Mouse (Mus musculus) limb, embryonic 12.5 days (tissue): Measurements from ENCODE around the gene Lrtm1. TPM values are rescaled to one million over a fixed set of nuclear protein-coding genes. Genes with fewer than 3 reads are reported as not detected.
A peak's percentile ranks its signal among the peaks of the same experiment; 100 is the strongest.

Experiments used
- ATAC-seq: fragments of 200-750 bp; cut with Nextera tagmentation; 2 replicates; pipeline ENCODE4 v1.8.0; 2017; ENCODE audit warnings: low read depth, moderate TSS enrichment; ENCODE audit not compliant: insufficient number of reproducible peaks, insufficient read depth, low FRiP score, low TSS enrichment
- H3K27ac ChIP-seq: fragments of 300-500 bp; sonication (generic); 2 replicates; pipeline ENCODE4 v1.5.1; 2016; ENCODE audit warnings: mild to moderate bottlenecking, moderate library complexity
- H3K27me3 ChIP-seq: fragments of 300-500 bp; sonication (generic); 2 replicates; pipeline ENCODE4 v1.6.1; 2016; ENCODE audit warnings: mild to moderate bottlenecking, moderate library complexity
- H3K36me3 ChIP-seq: fragments of 300-500 bp; sonication (generic); 2 replicates; pipeline ENCODE4 v1.6.1; 2016; ENCODE audit warnings: mild to moderate bottlenecking, moderate library complexity
- H3K4me1 ChIP-seq: fragments of 300-500 bp; sonication (generic); replicated peaks from 2 replicates; pipeline ENCODE4 v1.6.1; 2016
- H3K4me2 ChIP-seq: fragments of 300-500 bp; sonication (generic); 2 replicates; pipeline ENCODE4 v1.6.1; 2016; ENCODE audit warnings: mild to moderate bottlenecking, moderate library complexity
- H3K4me3 ChIP-seq: fragments of 300-500 bp; sonication (generic); replicated peaks from 2 replicates; pipeline ENCODE4 v1.5.1; 2016; ENCODE audit warnings: mild to moderate bottlenecking
- H3K9ac ChIP-seq: fragments of 300-500 bp; sonication (generic); replicated peaks from 2 replicates; pipeline ENCODE4 v1.6.1; 2016; ENCODE audit warnings: mild to moderate bottlenecking, moderate library complexity
- H3K9me3 ChIP-seq: fragments of 300-500 bp; sonication (generic); 2 replicates; pipeline ENCODE4 v1.6.1; 2016; ENCODE audit warnings: mild to moderate bottlenecking, moderate library complexity
- WGBS: fragments of 180-500 bp; shearing (Covaris S2); methylation state at CpG from one replicate; pipeline ENCODE4 v1.1.7; 2016; 5-methylcytosine and 5-hydroxymethylcytosine counted together
- polyA plus RNA-seq: library from polyadenylated mRNA; unstranded; fragments of >200 nt; fragmentation: Nextera tagmentation; extraction: Ambion mirVana; gene quantifications from 2 replicates; pipeline ENCODE4 v1.2.1, GENCODE M21; 2016

Gene Lrtm1
- polyA plus RNA-seq, 1 experiment from 2014 or later, result 0.23 TPM

- ATAC-seq, result no peak
- H3K36me3 ChIP-seq, result no peaks in the 10 kb centered on the region
- H3K4me2 ChIP-seq, result no peak overlapping the region
- H3K27ac ChIP-seq, result no peak overlapping the region
- WGBS, result 69% methylated on average over 1 of the region's 1 CpGs
- H3K9ac ChIP-seq, result no peak overlapping the region
- H3K27me3 ChIP-seq, result no peaks in the 10 kb centered on the region
- peaks cover 30% of the 10 kb centered on the region for H3K4me1 ChIP-seq
- H3K4me3 ChIP-seq, result no peak overlapping the region
- no peaks in the 10 kb centered on the region for H3K9me3 ChIP-seq
These were observed 13.9 kb downstream of the Lrtm1 start for GRCm38 (mm10) chr14:29031858-29032395.

- Histone ChIP-seq H3K36me3 (no peaks in the 10 kb centered on the region), H3K9me3 (no peaks in the 10 kb centered on the region), H3K4me2 (no peak overlapping the region), H3K27me3 (no peaks in the 10 kb centered on the region), H3K4me3 (no peak overlapping the region), H3K27ac (no peak overlapping the region), H3K4me1 (no peaks in the 10 kb centered on the region), H3K9ac (no peak overlapping the region)
- no peak for ATAC-seq
- 72% methylated on average over 5 of the region's 5 CpGs for WGBS
These were observed 20.2 kb downstream of the Lrtm1 start for GRCm38 (mm10) chr14:29038246-29038645.

GRCm38 (mm10) chr14:29040606-29041364 is 22.8 kb downstream of the Lrtm1 start:
- 59% methylated on average over 9 of the region's 9 CpGs for WGBS
- no peaks in the 10 kb centered on the region for H3K36me3 ChIP-seq
- no peak overlapping the region for H3K27ac ChIP-seq
- no peak overlapping the region for H3K4me2 ChIP-seq
- no peaks in the 10 kb centered on the region for H3K4me1 ChIP-seq
- H3K9ac ChIP-seq, result no peak overlapping the region
- H3K27me3 ChIP-seq, result no peaks in the 10 kb centered on the region
- no peaks in the 10 kb centered on the region for H3K9me3 ChIP-seq
- H3K4me3 ChIP-seq, result no peak overlapping the region
- ATAC-seq, result no peak

DNA sequence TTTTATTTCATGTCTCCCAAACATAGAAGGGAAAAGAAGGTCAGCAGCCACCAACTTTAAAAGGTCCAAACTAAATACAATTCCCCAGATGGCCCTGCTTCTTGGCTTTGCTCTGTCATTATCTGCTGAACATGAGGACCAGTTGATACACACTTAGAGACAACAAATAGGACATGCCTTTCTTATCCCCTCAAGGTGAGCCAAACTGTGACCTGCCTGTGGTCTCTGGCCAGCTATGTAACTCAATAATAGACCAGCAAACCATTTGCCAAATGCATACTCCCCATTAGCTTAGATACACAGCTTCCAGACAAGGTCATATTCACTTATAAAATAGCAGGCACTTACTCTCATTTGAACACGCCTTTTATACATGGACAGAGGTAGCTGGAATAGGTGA is 23.5 kb downstream of the Lrtm1 start:
- Histone ChIP-seq H3K27ac (no peak overlapping the region), H3K9me3 (no peaks in the 10 kb centered on the region)

GRCm38 (mm10) chr14:29042355-29042754 is 24.3 kb downstream of the Lrtm1 start:
- Histone ChIP-seq H3K27ac (no peak overlapping the region), H3K36me3 (no peaks in the 10 kb centered on the region), H3K9ac (no peak overlapping the region), H3K4me3 (no peak overlapping the region), H3K4me1 (no peaks in the 10 kb centered on the region), H3K4me2 (no peak overlapping the region), H3K9me3 (no peaks in the 10 kb centered on the region), H3K27me3 (no peaks in the 10 kb centered on the region)
- WGBS, result 85% methylated on average over 1 of the region's 1 CpGs
- no peak for ATAC-seq

More for the DNA sequence above, 23.5 kb downstream of the Lrtm1 start:
- Histone ChIP-seq H3K36me3 (no peaks in the 10 kb centered on the region), H3K4me2 (no peak overlapping the region), H3K9ac (no peak overlapping the region), H3K4me1 (no peaks in the 10 kb centered on the region), H3K4me3 (no peak overlapping the region), H3K27me3 (no peaks in the 10 kb centered on the region)
- no peak for ATAC-seq
- WGBS, result 80% methylated on average over 1 of the region's 1 CpGs

- no peak for ATAC-seq
- Histone ChIP-seq H3K4me2 (no peak overlapping the region), H3K36me3 (no peaks in the 10 kb centered on the region), H3K27me3 (no peaks in the 10 kb centered on the region; the same call in 1 of the 2 replicates), H3K9ac (no peak overlapping the region), H3K4me1 (peaks cover 5% of the 10 kb centered on the region), H3K27ac (no peak overlapping the region), H3K4me3 (no peak overlapping the region), H3K9me3 (no peaks in the 10 kb centered on the region)
- 36% methylated on average over 16 of the region's 16 CpGs for WGBS
These were observed 34.2 kb downstream of the Lrtm1 start for GRCm38 (mm10) chr14:29051951-29052835.

GRCm38 (mm10) chr14:29060679-29061078 is 42.7 kb downstream of the Lrtm1 start:
- ATAC-seq, result no peak
- no peak overlapping the region for H3K9ac ChIP-seq
- H3K4me2 ChIP-seq, result no peak overlapping the region

DNA sequence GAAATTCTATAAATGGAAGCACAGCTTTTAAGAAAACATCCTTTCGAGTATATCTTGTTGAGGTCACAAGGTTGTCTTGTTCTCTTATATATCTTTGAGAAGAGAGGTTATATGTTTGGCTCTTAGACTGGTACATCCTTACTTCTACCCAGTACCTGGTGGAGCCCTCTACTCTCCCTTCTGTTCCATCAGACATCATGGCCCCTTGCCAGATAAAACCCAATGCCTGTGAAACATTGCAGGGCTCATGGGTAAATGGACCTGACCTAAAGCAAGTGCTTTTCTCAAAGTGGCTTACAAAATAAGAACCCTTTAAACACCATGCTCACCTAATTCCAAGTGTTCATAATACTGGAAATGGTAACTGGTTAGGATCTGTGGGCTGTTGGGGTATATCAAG is 43.5 kb downstream of the Lrtm1 start:
- Histone ChIP-seq H3K36me3 (no peaks in the 10 kb centered on the region), H3K27ac (no peak overlapping the region), H3K4me1 (peaks cover 5% of the 10 kb centered on the region; the same call in 1 of the 2 replicates), H3K4me3 (no peak overlapping the region), H3K4me2 (no peak overlapping the region), H3K27me3 (no peaks in the 10 kb centered on the region; the same call in 1 of the 2 replicates), H3K9me3 (no peaks in the 10 kb centered on the region), H3K9ac (no peak overlapping the region)
- 89% methylated on average over 1 of the region's 1 CpGs for whole genome bisulfite sequencing
- ATAC-seq, result no peak

More at GRCm38 (mm10) chr14:29060679-29061078, 42.7 kb downstream of the Lrtm1 start:
- Histone ChIP-seq H3K9me3 (no peaks in the 10 kb centered on the region), H3K27me3 (no peaks in the 10 kb centered on the region; the same call in 1 of the 2 replicates), H3K4me3 (no peak overlapping the region), H3K4me1 (peaks cover 3% of the 10 kb centered on the region; the same call in 1 of the 2 replicates), H3K36me3 (no peaks in the 10 kb centered on the region), H3K27ac (no peak overlapping the region)

DNA sequence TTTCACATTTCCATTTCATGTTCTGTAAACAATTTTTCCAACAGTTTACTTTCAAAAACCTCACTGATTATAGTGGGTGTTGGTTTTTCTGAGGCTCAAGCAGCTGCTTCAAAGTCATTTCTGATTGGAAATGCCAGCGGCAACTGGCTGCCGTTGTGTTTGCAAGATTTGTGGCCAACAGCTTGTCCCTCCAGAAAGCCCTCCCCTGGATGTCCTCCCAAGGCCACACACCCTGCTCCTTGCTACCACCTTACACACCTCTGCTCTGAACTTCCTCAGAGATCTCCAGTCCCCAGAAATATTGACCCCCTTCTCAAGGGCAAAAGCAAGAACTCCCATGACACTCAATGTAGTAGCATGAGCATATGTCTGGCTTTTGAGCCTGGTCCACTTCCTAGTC is 44.7 kb downstream of the Lrtm1 start:
- H3K9ac ChIP-seq, result no peak overlapping the region
- H3K36me3 ChIP-seq, result no peaks in the 10 kb centered on the region
- no peak overlapping the region for H3K4me3 ChIP-seq
- no peak overlapping the region for H3K27ac ChIP-seq
- no peaks in the 10 kb centered on the region for H3K9me3 ChIP-seq
- H3K27me3 ChIP-seq, result no peaks in the 10 kb centered on the region; the same call in 1 of the 2 replicates
- ATAC-seq, result no peak
- 83% methylated on average over 2 of the region's 2 CpGs for WGBS
- H3K4me2 ChIP-seq, result no peak overlapping the region
- H3K4me1 ChIP-seq, result peaks cover 8% of the 10 kb centered on the region; the same call in 1 of the 2 replicates

DNA sequence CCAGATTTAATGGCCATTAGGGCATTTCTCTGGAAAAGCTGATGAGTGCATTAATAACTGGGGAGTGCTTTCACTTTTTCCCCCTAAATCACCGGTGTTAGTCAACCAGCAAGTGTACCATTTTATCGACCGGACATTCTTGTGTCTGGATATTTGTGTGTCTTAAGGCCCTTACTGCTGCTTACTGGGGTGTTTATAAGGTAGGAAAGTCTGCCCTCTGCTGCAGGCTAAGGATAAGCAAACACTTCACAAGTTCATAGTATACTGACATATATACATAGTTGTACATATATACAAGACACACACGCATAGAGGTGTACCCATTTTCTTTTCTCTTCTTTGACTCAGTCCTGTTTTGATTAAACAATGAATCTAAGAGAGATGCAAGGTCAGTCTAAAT is 55.7 kb downstream of the Lrtm1 start:
- Histone ChIP-seq H3K9me3 (no peaks in the 10 kb centered on the region), H3K4me1 (peaks cover 36% of the 10 kb centered on the region), H3K27me3 (0 out of 2 replicates have a peak, but pooled peaks cover 6% of the 10 kb centered on the region), H3K27ac (no peak overlapping the region), H3K9ac (no peak overlapping the region), H3K4me3 (no peak overlapping the region), H3K36me3 (no peaks in the 10 kb centered on the region), H3K4me2 (no peak overlapping the region)
- WGBS, result 43% methylated on average over 4 of the region's 4 CpGs
- no peak for ATAC-seq

DNA sequence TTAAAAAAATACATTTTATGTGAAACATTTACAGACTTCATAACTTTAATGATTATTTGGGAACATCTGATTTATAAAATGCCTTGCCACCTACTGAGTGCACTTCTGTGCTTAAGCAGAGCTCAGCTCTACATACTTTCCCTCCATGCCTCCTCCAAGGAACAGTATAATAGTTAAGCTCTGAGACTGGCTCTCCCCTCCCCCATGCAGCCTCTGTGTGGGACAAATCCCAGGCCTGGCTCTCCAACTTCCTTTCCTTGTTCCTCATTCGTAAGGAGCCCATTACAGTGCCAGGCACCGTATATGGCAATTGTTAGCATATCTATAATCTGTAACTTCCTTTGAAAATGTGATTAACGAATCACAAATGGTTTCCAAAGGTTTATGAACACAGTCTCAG is 59.4 kb downstream of the Lrtm1 start:
- whole genome bisulfite sequencing, result 22% methylated on average over 3 of the region's 3 CpGs
- ATAC-seq, result peak; percentile 84
- Histone ChIP-seq H3K9me3 (no peaks in the 10 kb centered on the region), H3K27ac (no peak overlapping the region), H3K36me3 (no peaks in the 10 kb centered on the region), H3K4me1 (peaks cover 39% of the 10 kb centered on the region), H3K27me3 (0 out of 2 replicates have a peak, but pooled peaks cover 5% of the 10 kb centered on the region), H3K4me2 (no peak overlapping the region), H3K9ac (no peak overlapping the region), H3K4me3 (no peak overlapping the region)
